Mouse (Mus musculus): ENCODE measurements around the gene Kcnj12. TPM values are rescaled to one million over a fixed set of nuclear protein-coding genes. Genes with fewer than 3 reads are reported as not detected.
A peak's percentile ranks its signal among the peaks of the same experiment; 100 is the strongest.

The Kcnj12 gene
- polyA plus RNA-seq, 1 experiment = 0.81 TPM

DNA sequence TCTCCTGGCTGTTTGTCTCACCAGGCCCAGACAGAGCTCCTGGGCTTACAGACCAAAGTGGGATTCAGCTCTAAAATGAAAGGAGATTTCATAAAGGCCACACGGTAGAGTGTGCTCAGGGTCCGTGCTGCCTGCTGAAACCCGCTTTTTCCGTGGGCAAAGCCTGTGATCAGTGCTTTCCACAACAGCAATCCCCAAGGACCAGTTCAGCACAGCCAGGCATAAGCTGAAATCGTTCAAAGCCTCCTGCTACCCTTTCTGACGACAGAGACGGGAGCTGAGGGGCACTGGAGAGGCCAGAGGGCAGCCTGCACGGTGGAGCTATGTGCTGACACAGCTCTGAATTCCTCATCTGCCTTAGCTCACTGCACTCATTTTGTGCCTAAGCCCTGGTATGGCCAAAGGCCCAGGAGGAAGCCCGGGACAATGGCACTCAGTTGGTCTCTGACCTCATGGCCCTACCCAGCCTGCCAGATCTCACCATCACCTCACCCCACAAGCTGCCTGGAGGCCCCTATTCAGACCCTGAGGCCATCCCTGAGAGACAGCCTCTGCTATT lies 10.5 kb upstream of the Kcnj12 start:
- Histone ChIP-seq H3K36me3 (ENCODE audit: control insufficient read depth, insufficient read depth, low read length) (no peaks in the 10 kb centered on the region), H3K27me3 (ENCODE audit: control insufficient read depth, insufficient read depth, low read length) (no peaks in the 10 kb centered on the region), H3K4me1 (ENCODE audit: control insufficient read depth, insufficient read depth, insufficient read length, low read length) (no peaks in the 10 kb centered on the region), H3K27ac (ENCODE audit: insufficient read depth, low read depth, low read length) (no peak overlapping the region), H3K4me3 (ENCODE audit: low read depth, low read length) (no peak overlapping the region)
- TF ChIP-seq CTCF (IDR thresholded peaks at IDR 0.05; ENCODE audit: extremely low read depth, insufficient read length, insufficient replicate concordance, low read depth, low read length) (no peak), POLR2A (IDR thresholded peaks at IDR 0.05; ENCODE audit: low read depth, low read length) (no peak)
- 57% methylated on average over 9 of the region's 9 CpGs for WGBS

GRCm38 (mm10) chr11:61016866-61017398 lies 5.4 kb upstream of the Kcnj12 start:
- H3K4me3 ChIP-seq (ENCODE audit: low read depth, low read length) = no peak overlapping the region
- TF ChIP-seq CTCF (IDR thresholded peaks at IDR 0.05; ENCODE audit: extremely low read depth, insufficient read length, insufficient replicate concordance, low read depth, low read length) = no peak
- no peak for TF ChIP-seq POLR2A (IDR thresholded peaks at IDR 0.05; ENCODE audit: low read depth, low read length)
- 46% methylated on average over 8 of the region's 8 CpGs for WGBS
- H3K27me3 ChIP-seq (ENCODE audit: control insufficient read depth, insufficient read depth, low read length) = peaks cover 6% of the 10 kb centered on the region
- H3K4me1 ChIP-seq (ENCODE audit: control insufficient read depth, insufficient read depth, insufficient read length, low read length) = no peaks in the 10 kb centered on the region
- no peak overlapping the region for H3K27ac ChIP-seq (ENCODE audit: insufficient read depth, low read depth, low read length)
- no peaks in the 10 kb centered on the region for H3K36me3 ChIP-seq (ENCODE audit: control insufficient read depth, insufficient read depth, low read length)

- Histone ChIP-seq H3K27me3 (ENCODE audit: control insufficient read depth, insufficient read depth, low read length) (peaks cover 24% of the 10 kb centered on the region), H3K4me3 (ENCODE audit: low read depth, low read length) (no peak overlapping the region), H3K4me1 (ENCODE audit: control insufficient read depth, insufficient read depth, insufficient read length, low read length) (no peaks in the 10 kb centered on the region), H3K36me3 (ENCODE audit: control insufficient read depth, insufficient read depth, low read length) (no peaks in the 10 kb centered on the region), H3K27ac (ENCODE audit: insufficient read depth, low read depth, low read length) (no peak overlapping the region)
- TF ChIP-seq POLR2A (IDR thresholded peaks at IDR 0.05; ENCODE audit: low read depth, low read length) (no peak), CTCF (IDR thresholded peaks at IDR 0.05; ENCODE audit: extremely low read depth, insufficient read length, insufficient replicate concordance, low read depth, low read length) (no peak)
- 72% methylated on average over 5 of the region's 5 CpGs for WGBS
Observed at GRCm38 (mm10) chr11:61021129-61021528, 1.2 kb upstream of the Kcnj12 start.

GRCm38 (mm10) chr11:61021676-61022549 lies 451 bp upstream of the Kcnj12 start:
- H3K4me1 ChIP-seq (ENCODE audit: control insufficient read depth, insufficient read depth, insufficient read length, low read length) = no peaks in the 10 kb centered on the region
- TF ChIP-seq POLR2A (IDR thresholded peaks at IDR 0.05; ENCODE audit: low read depth, low read length) (no peak), CTCF (IDR thresholded peaks at IDR 0.05; ENCODE audit: extremely low read depth, insufficient read length, insufficient replicate concordance, low read depth, low read length) (no peak)
- H3K27me3 ChIP-seq (ENCODE audit: control insufficient read depth, insufficient read depth, low read length) = peaks cover 24% of the 10 kb centered on the region
- H3K36me3 ChIP-seq (ENCODE audit: control insufficient read depth, insufficient read depth, low read length) = no peaks in the 10 kb centered on the region
- peak overlapping the region; percentile 49 for H3K4me3 ChIP-seq (ENCODE audit: low read depth, low read length)
- no peak overlapping the region for H3K27ac ChIP-seq (ENCODE audit: insufficient read depth, low read depth, low read length)
- WGBS = 3% methylated on average over 68 of the region's 68 CpGs

GRCm38 (mm10) chr11:61023416-61024200 lies 1.2 kb downstream of the Kcnj12 start:
- 46% methylated on average over 9 of the region's 9 CpGs for WGBS
- no peaks in the 10 kb centered on the region for H3K36me3 ChIP-seq (ENCODE audit: control insufficient read depth, insufficient read depth, low read length)
- H3K4me3 ChIP-seq (ENCODE audit: low read depth, low read length) = no peak overlapping the region
- no peak for TF ChIP-seq POLR2A (IDR thresholded peaks at IDR 0.05; ENCODE audit: low read depth, low read length)
- TF ChIP-seq CTCF (IDR thresholded peaks at IDR 0.05; ENCODE audit: extremely low read depth, insufficient read length, insufficient replicate concordance, low read depth, low read length) = no peak
- H3K4me1 ChIP-seq (ENCODE audit: control insufficient read depth, insufficient read depth, insufficient read length, low read length) = no peaks in the 10 kb centered on the region
- no peak overlapping the region for H3K27ac ChIP-seq (ENCODE audit: insufficient read depth, low read depth, low read length)
- H3K27me3 ChIP-seq (ENCODE audit: control insufficient read depth, insufficient read depth, low read length) = peaks cover 24% of the 10 kb centered on the region

- TF ChIP-seq CTCF (IDR thresholded peaks at IDR 0.05; ENCODE audit: extremely low read depth, insufficient read length, insufficient replicate concordance, low read depth, low read length) = no peak
- TF ChIP-seq POLR2A (IDR thresholded peaks at IDR 0.05; ENCODE audit: low read depth, low read length) = no peak
- H3K4me1 ChIP-seq (ENCODE audit: control insufficient read depth, insufficient read depth, insufficient read length, low read length) = no peaks in the 10 kb centered on the region
- 65% methylated on average over 6 of the region's 6 CpGs for WGBS
- peaks cover 24% of the 10 kb centered on the region for H3K27me3 ChIP-seq (ENCODE audit: control insufficient read depth, insufficient read depth, low read length)
- H3K4me3 ChIP-seq (ENCODE audit: low read depth, low read length) = no peak overlapping the region
- no peak overlapping the region for H3K27ac ChIP-seq (ENCODE audit: insufficient read depth, low read depth, low read length)
- H3K36me3 ChIP-seq (ENCODE audit: control insufficient read depth, insufficient read depth, low read length) = no peaks in the 10 kb centered on the region
Observed at GRCm38 (mm10) chr11:61024388-61024787, 2.0 kb downstream of the Kcnj12 start.

All from small intestine, adult 2 months (tissue).